Mouse (Mus musculus) midbrain, embryonic 15.5 days (tissue): ENCODE results near the gene Tada3. TPM values are rescaled to one million over a fixed set of nuclear protein-coding genes. Genes with fewer than 3 reads are reported as not detected.

ENCODE experiments used
- ATAC-seq: fragments of 200-750 bp; cut with Nextera tagmentation; replicated peaks from 2 replicates; pipeline ENCODE4 v1.8.0; 2017; ENCODE audit warnings: moderate TSS enrichment
- H3K27ac ChIP-seq: fragments of 300-500 bp; sonication (generic); 2 replicates; pipeline ENCODE4 v1.5.1; 2015; ENCODE audit warnings: mild to moderate bottlenecking, inconsistent platforms
- H3K27me3 ChIP-seq: fragments of 300-500 bp; sonication (generic); replicated peaks from 2 replicates; pipeline ENCODE4 v1.6.1; 2015; ENCODE audit warnings: inconsistent platforms
- H3K36me3 ChIP-seq: fragments of 300-500 bp; sonication (generic); replicated peaks from 2 replicates; pipeline ENCODE4 v1.6.1; 2015; ENCODE audit warnings: inconsistent platforms
- H3K4me1 ChIP-seq: fragments of 300-500 bp; sonication (generic); 2 replicates; pipeline ENCODE4 v1.6.1; 2015; ENCODE audit warnings: inconsistent platforms
- H3K4me2 ChIP-seq: fragments of 300-500 bp; sonication (generic); 2 replicates; pipeline ENCODE4 v1.6.1; 2015; ENCODE audit warnings: inconsistent platforms, mild to moderate bottlenecking, moderate library complexity
- H3K4me3 ChIP-seq: fragments of 300-500 bp; sonication (generic); 2 replicates; pipeline ENCODE4 v1.5.1; 2015; ENCODE audit warnings: mild to moderate bottlenecking, inconsistent platforms
- H3K9ac ChIP-seq: fragments of 300-500 bp; sonication (generic); 2 replicates; pipeline ENCODE4 v1.6.1; 2015; ENCODE audit warnings: mild to moderate bottlenecking, inconsistent platforms
- H3K9me3 ChIP-seq: fragments of 300-500 bp; sonication (generic); 2 replicates; pipeline ENCODE4 v1.6.1; 2016; ENCODE audit warnings: inconsistent platforms
- WGBS: fragments of 180-500 bp; shearing (Covaris S2); methylation state at CpG from one replicate; pipeline ENCODE4 v1.1.7; 2015; ENCODE audit warnings: mixed read lengths; 5-methylcytosine and 5-hydroxymethylcytosine counted together
- polyA plus RNA-seq: library from polyadenylated mRNA; unstranded; fragments of >200 nt; fragmentation: Nextera tagmentation; extraction: Ambion mirVana; gene quantifications from 2 replicates; pipeline ENCODE4 v1.2.1, GENCODE M21; 2015

The Tada3 gene
- polyA plus RNA-seq, 1 experiment from 2014 or later = 80.4 TPM

GRCm38 (mm10) chr6:113404649-113405448, 27.2 kb upstream of the Tada3 start:
- 82% methylated on average over 12 of the region's 12 CpGs for whole genome bisulfite sequencing
- no peak overlapping the region for H3K4me3 ChIP-seq
- no peak for ATAC-seq
- H3K9me3 ChIP-seq = no peaks in the 10 kb centered on the region
- H3K27ac ChIP-seq = no peak overlapping the region
- H3K36me3 ChIP-seq = no peaks in the 10 kb centered on the region
- H3K4me2 ChIP-seq = no peak overlapping the region
- no peaks in the 10 kb centered on the region for H3K27me3 ChIP-seq
- no peaks in the 10 kb centered on the region for H3K4me1 ChIP-seq
- no peak overlapping the region for H3K9ac ChIP-seq

- H3K4me3 ChIP-seq = no peak overlapping the region
- H3K4me1 ChIP-seq = no peaks in the 10 kb centered on the region
- H3K9me3 ChIP-seq = no peaks in the 10 kb centered on the region
- H3K27me3 ChIP-seq = no peaks in the 10 kb centered on the region
- no peaks in the 10 kb centered on the region for H3K36me3 ChIP-seq
- 92% methylated on average over 13 of the region's 13 CpGs for whole genome bisulfite sequencing
- H3K27ac ChIP-seq = no peak overlapping the region
- no peak overlapping the region for H3K4me2 ChIP-seq
- H3K9ac ChIP-seq = no peak overlapping the region
- no peak for ATAC-seq
These were observed 24.4 kb upstream of the Tada3 start for GRCm38 (mm10) chr6:113402094-113402493.

GRCm38 (mm10) chr6:113396270-113397030, 18.8 kb upstream of the Tada3 start:
- no peaks in the 10 kb centered on the region for H3K27me3 ChIP-seq
- no peak overlapping the region for H3K4me3 ChIP-seq
- 0 out of 2 replicates have a peak, but pooled peaks cover 5% of the 10 kb centered on the region for H3K36me3 ChIP-seq
- no peak overlapping the region for H3K9ac ChIP-seq
- no peak overlapping the region for H3K27ac ChIP-seq
- ATAC-seq = no peak
- 89% methylated on average over 10 of the region's 10 CpGs for WGBS
- H3K9me3 ChIP-seq = no peaks in the 10 kb centered on the region
- no peak overlapping the region for H3K4me2 ChIP-seq
- peaks cover 10% of the 10 kb centered on the region for H3K4me1 ChIP-seq

GRCm38 (mm10) chr6:113395501-113395900, 17.8 kb upstream of the Tada3 start:
- Histone ChIP-seq H3K4me1 (peaks cover 10% of the 10 kb centered on the region), H3K4me2 (no peak overlapping the region), H3K9ac (no peak overlapping the region), H3K9me3 (no peaks in the 10 kb centered on the region), H3K27ac (no peak overlapping the region), H3K4me3 (no peak overlapping the region), H3K36me3 (0 out of 2 replicates have a peak, but pooled peaks cover 5% of the 10 kb centered on the region), H3K27me3 (no peaks in the 10 kb centered on the region)
- no peak for ATAC-seq
- WGBS = 95% methylated on average over 6 of the region's 6 CpGs

GRCm38 (mm10) chr6:113394811-113395210, 17.1 kb upstream of the Tada3 start:
- ATAC-seq = no peak
- H3K27me3 ChIP-seq = no peaks in the 10 kb centered on the region
- H3K9ac ChIP-seq = no peak overlapping the region
- peaks cover 7% of the 10 kb centered on the region; the same call in 1 of the 2 replicates for H3K36me3 ChIP-seq
- H3K9me3 ChIP-seq = no peaks in the 10 kb centered on the region
- 95% methylated on average over 11 of the region's 11 CpGs for WGBS
- no peak overlapping the region for H3K4me2 ChIP-seq
- H3K27ac ChIP-seq = no peak overlapping the region
- no peak overlapping the region for H3K4me3 ChIP-seq
- H3K4me1 ChIP-seq = peaks cover 10% of the 10 kb centered on the region

- Histone ChIP-seq H3K27ac (no peak overlapping the region), H3K9ac (no peak overlapping the region), H3K4me2 (no peak overlapping the region), H3K4me3 (no peak overlapping the region), H3K4me1 (peaks cover 10% of the 10 kb centered on the region), H3K36me3 (peaks cover 15% of the 10 kb centered on the region; the same call in 1 of the 2 replicates), H3K27me3 (no peaks in the 10 kb centered on the region), H3K9me3 (no peaks in the 10 kb centered on the region)
- ATAC-seq = no peak
- 88% methylated on average over 6 of the region's 6 CpGs for WGBS
These were observed 16.3 kb upstream of the Tada3 start for GRCm38 (mm10) chr6:113393951-113394350.

GRCm38 (mm10) chr6:113392387-113393071, 14.8 kb upstream of the Tada3 start:
- Histone ChIP-seq H3K4me3 (peak overlapping the region; percentile 40), H3K4me2 (peak overlapping the region; percentile 63), H3K36me3 (peaks cover 27% of the 10 kb centered on the region; the same call in 1 of the 2 replicates), H3K9ac (peak overlapping the region; percentile 47), H3K4me1 (peaks cover 10% of the 10 kb centered on the region), H3K27me3 (no peaks in the 10 kb centered on the region), H3K27ac (peak overlapping the region; percentile 80), H3K9me3 (no peaks in the 10 kb centered on the region)
- peak; percentile 91 for ATAC-seq
- WGBS = 1% methylated on average over 51 of the region's 51 CpGs

GRCm38 (mm10) chr6:113392015-113392386, 14.3 kb upstream of the Tada3 start:
- peak; percentile 29; the same call in 1 of the 2 replicates for ATAC-seq
- Histone ChIP-seq H3K27ac (peak overlapping the region; percentile 80), H3K4me2 (peak overlapping the region; percentile 63), H3K36me3 (peaks cover 27% of the 10 kb centered on the region; the same call in 1 of the 2 replicates), H3K4me1 (peaks cover 10% of the 10 kb centered on the region), H3K4me3 (peak overlapping the region; percentile 40), H3K27me3 (no peaks in the 10 kb centered on the region), H3K9me3 (no peaks in the 10 kb centered on the region), H3K9ac (peak overlapping the region; percentile 47)
- WGBS = 18% methylated on average over 10 of the region's 10 CpGs

- no peaks in the 10 kb centered on the region for H3K27me3 ChIP-seq
- H3K27ac ChIP-seq = no peak overlapping the region
- no peak overlapping the region for H3K4me3 ChIP-seq
- no peaks in the 10 kb centered on the region for H3K9me3 ChIP-seq
- no peak overlapping the region for H3K9ac ChIP-seq
- peaks cover 10% of the 10 kb centered on the region for H3K4me1 ChIP-seq
- WGBS = 66% methylated on average over 3 of the region's 3 CpGs
- no peak overlapping the region for H3K4me2 ChIP-seq
- no peak for ATAC-seq
- H3K36me3 ChIP-seq = peaks cover 33% of the 10 kb centered on the region; the same call in 1 of the 2 replicates
These were observed 13.0 kb upstream of the Tada3 start for GRCm38 (mm10) chr6:113390715-113391114.

GRCm38 (mm10) chr6:113388960-113389359, 11.3 kb upstream of the Tada3 start, which contains the start of gene Ttll3:
Gene Ttll3, plus strand, starts transcription at chr6:113389260.
- peaks cover 10% of the 10 kb centered on the region for H3K4me1 ChIP-seq
- peaks cover 45% of the 10 kb centered on the region; the same call in 1 of the 2 replicates for H3K36me3 ChIP-seq
- no peak within 1 kb of the TSS for H3K4me2 ChIP-seq
- no peaks in the 10 kb centered on the region for H3K9me3 ChIP-seq
- no peak within 1 kb of the TSS for H3K9ac ChIP-seq
- no peaks in the 10 kb centered on the region for H3K27me3 ChIP-seq
- WGBS = 83% methylated on average over 8 of the region's 8 CpGs
- H3K4me3 ChIP-seq = no peak within 1 kb of the TSS
- no peak for ATAC-seq
- no peak within 1 kb of the TSS for H3K27ac ChIP-seq

- H3K27me3 ChIP-seq = no peaks in the 10 kb centered on the region
- H3K4me3 ChIP-seq = no peak overlapping the region
- H3K9ac ChIP-seq = no peak overlapping the region
- 90% methylated on average over 3 of the region's 3 CpGs for WGBS
- no peaks in the 10 kb centered on the region for H3K9me3 ChIP-seq
- no peak overlapping the region for H3K27ac ChIP-seq
- no peak overlapping the region for H3K4me2 ChIP-seq
- peaks cover 68% of the 10 kb centered on the region for H3K36me3 ChIP-seq
- H3K4me1 ChIP-seq = no peaks in the 10 kb centered on the region
- ATAC-seq = no peak
These were observed 8.3 kb upstream of the Tada3 start for GRCm38 (mm10) chr6:113386025-113386424.
